Mouse (Mus musculus) T-helper 1 cell (primary cell): ENCODE results near the gene Ubald1.

Experiments used
- in situ Hi-C: fragments of 300-600 bp; cut with MboI, MseI; formaldehyde crosslinking; loops from one replicate; pipeline ENCODE4 v1.15.1; 2025; ENCODE audit warnings: high pct_unique_total_duplicates

Gene Ubald1

DNA sequence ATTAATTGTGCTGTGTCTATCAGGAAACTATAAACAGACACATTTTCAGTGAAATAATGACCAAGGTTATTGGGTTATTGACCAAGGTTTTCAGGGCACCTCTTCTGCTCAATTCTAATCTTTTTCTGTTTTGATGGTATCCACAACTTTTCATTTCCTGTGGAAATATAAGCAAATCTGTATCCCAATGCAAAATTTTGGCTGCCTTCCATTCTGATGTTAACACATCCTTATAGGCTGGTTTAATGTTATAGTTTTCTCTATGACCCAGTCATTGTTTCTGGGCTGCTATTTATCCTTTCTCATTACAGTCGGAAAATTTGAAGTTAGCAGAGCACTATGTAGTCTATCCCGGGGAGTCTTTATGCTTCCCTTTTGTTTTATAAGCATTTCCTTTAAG lies 19.6 kb upstream of the Ubald1 start:
- in situ Hi-C loops, result no loop called here

DNA sequence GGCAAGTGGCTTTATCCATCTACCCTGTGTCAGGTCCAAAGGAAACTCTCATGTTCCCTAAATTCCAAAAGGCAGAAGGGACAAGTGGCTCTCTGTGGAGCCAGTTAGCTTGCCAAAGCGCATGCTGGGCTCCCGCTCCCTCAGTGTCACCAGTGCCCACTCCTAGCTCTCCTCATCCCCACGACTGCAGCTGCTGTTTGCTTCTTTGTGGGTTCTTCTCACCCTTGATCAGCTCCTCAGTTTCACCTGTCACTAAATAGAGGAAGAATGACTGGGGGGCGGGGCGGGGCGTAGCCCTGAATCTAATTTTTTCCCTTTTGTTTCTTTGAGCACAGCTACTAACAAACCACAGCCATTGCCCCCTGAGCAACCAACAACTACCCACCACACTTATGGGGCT lies 18.8 kb upstream of the Ubald1 start:
- in situ Hi-C loops, result no loop called here

DNA sequence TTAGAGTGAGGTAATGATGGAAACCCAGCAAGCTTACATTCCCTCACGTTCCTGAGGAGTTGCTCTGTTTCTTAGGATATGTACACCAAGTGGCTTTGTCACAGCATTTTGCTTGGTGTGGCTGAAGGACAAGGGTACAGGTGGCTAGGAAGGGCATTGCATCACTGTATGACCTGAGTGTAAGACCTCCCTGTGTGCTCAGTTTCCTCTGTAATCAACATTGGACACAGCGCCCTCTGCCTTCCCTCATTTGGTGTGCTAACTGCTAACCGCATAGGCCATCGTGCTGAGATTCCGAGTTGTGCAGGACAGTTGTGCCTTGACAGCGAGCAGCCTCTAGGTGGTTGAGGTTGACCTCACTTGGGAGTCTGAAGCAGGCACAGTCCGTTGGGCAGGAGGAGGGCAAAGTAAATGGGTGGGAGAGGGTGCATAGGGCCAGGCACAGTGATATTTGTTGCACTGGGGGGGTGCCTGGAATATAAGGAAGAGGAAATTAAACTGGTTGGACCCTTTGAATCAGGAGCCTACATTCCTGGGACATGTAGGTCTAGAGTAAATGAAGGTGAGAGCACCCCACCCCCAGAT lies 17.1 kb upstream of the Ubald1 start:
- in situ Hi-C loops, result no loop called here

DNA sequence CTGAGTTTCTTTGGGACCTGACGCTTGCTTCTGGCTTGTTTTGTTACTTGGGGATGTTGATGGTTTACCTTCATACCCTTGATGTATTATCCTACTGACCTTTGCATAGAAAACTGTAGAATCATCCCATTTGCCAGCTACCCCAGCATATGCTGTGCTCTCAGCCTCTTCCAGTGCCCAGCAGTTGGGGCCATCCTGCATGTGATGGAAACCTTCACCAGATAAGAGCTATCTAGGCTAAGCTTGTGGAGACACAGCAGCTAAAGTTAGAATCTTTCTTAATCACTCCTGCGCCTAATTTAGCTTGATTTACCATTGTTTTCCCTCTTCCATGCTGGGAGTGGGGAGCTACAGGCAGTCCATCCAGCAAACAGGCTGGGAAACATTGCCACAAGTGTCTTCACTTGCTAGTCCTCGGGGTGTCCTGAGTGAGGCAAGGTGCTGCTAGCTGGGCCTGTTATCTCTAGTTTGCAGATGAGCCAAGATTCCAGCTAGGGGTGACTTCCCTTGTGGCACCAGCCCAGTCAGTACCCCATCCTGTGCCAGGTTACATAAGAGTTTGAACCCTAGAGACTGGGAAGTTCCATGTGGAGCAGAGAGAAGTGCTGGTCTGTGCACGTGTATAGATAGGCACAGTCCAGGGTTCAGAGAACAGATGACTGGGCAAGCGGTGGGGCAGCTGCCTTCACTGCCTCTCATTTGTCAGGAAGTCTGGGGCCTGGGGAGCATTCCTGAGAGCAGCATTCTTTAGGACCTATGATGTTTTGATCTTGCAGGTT lies 16.3 kb upstream of the Ubald1 start:
- in situ Hi-C loops, result no loop called here

DNA sequence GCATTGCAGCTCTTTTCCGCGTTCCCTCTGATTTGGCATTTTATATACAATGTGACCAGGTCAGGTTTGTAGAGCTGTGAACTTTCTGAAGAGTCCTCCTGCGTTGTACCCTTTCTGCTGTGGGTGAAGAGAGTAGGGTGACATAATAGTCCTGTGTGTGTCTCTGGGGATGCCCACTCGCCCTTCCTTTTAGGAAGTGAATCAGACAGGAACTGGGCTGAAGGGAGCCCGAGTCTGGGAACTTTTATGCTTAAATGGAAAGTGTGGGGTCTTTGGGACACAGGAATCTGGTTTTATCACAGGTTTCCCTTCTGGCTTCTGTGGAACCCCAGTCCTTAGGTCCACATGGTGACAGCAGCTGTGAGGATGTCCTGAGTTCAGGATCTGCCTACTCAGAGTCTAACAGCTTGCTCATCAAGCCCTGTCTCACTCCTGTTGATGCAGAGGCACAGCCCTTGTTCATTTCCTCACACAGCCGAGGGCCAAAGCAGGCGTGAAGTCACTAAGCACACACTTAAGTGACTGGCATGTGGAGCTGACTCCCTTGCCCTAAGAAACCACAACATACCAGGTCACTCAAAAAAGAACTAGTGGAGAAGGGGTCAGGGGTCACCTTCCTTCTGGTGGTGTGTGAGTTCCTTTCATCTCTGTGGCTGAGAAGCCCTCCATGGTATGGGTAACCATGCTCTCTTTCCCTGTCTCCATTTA lies 14.2 kb upstream of the Ubald1 start:
- in situ Hi-C loops, result no loop called here

DNA sequence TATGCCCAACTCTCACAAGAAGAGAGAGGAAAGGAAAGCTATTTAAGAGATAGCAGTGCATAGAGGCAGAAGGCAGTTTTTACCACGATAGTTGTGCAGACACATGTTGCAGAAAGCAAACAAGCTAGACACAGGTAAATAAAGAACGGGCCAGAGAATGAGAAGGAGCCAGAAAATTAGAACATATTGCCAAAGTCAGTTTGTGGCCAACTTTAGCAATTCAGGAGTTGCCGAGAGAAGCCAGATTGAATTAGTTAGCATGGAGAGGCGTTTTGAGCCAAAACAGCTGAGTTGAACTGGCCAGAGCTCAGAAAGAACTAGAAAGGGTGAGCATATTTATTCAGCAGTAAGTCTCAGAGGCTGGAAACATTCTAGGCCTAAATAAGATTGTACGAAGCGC lies 12.1 kb upstream of the Ubald1 start:
- in situ Hi-C loops, result no loop called here

DNA sequence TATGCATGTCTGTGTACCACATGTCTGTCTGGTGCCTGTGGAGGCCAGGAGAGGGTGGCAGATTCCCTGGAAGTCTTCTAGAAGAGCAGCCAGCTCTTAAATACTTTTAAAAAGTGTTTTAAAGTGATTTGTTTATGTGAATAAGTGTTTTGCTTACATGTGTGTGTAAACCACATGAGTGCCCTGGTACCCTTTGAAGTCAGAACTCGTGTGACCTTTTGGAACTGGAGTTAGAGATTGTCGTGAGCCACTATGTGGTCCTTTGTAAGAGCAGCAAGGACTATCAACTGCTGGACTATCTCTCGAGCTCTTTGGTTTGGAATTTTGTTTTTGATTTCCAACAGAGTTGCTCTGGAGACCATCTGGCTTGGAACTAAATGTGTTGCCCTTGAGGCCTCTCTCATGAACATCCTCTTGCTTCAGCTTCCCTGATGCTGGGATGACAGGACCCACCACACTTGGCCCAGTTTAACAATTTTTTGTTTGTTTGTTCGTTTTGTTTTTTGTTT lies 10.1 kb upstream of the Ubald1 start:
- in situ Hi-C loops, result no loop called here

DNA sequence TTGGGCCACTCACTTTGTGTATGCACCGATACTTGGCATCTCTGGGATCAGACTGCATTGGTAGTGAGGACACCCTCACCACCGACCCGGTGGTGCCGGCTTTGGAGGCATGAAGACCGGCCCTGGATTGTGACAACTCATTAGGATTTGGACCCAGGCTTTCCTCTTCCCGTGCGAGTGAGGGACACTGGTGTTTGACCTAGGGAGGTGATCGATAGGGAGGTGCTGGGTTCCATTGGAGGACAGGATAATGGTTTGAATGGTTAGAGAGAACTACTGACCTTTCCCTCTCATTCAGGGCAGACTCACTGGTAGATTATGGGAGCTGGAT lies 6.5 kb upstream of the Ubald1 start:
- in situ Hi-C loops, result no loop called here

DNA sequence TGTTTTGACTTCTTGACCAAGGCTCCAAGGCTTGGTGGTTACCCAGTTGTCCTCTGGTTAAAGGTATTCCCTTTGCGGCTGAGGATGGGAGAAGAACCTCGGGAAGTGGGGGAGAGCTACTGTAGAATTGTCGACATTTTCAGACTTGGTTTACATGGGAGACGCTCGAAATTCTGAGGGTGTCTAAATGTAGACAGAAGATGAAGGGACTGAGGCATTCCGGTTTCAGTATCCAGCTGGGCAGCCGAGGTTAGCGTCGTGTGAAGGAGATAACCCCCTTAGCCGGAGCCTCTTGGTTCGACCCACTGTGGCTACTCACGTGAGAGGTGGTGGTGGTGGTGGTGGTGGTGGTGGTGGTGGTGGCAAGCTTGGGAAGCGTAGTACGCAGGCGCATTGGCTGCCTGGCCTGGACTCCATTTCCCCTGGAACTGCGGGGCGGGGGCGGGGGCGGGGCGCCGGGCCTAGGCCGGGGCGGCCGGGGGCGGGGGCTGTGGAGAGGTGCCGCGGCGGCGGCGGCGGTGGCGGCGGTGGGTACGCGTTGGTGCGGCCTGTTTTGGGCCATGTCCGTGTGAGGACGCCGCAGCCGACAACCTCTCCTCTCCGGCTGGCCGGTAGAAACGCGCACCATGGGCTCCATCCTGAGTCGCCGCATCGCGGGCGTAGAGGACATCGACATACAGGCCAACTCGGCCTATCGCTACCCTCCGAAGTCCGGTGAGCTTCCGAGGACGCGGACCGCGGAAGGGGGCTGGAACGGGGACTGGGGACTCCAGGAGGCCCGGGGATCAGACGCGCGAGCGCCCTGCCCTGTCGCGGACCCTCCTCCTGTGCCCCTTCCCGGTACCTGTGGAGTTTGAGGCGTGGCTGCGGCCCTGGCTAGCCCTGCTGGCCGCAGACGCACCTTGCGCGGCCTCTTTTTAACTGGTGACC lies 5.9 kb upstream of the Ubald1 start, which contains the start of gene Mgrn1:
TSS of gene Mgrn1 (plus strand) at position 490 of the 930 bp plus-strand sequence.
- in situ Hi-C loops, result no loop called here

DNA sequence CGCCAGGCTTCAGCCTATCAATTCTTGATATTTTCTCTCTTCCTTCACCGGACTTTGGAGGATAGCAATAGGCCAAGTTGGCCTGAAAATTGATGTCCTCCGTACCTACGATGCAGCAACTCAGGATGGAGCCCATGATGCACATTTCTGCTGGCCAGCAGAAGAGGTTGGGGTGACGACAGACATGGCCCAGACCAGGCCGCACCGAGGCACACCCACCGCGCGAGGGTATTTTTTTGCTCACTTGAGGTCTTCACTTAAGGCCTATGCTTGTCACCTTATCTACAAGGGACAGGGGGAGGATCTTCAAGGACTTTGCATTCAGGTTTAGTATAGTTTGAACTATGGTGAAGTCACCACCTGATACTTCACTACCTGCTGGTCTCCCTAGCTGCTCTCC lies 4.8 kb upstream of the Ubald1 start:
- in situ Hi-C loops, result loop anchor here (5.0 kb wide), 1 partner anchor 98 kb away; no protein-coding TSS in a partner anchor

DNA sequence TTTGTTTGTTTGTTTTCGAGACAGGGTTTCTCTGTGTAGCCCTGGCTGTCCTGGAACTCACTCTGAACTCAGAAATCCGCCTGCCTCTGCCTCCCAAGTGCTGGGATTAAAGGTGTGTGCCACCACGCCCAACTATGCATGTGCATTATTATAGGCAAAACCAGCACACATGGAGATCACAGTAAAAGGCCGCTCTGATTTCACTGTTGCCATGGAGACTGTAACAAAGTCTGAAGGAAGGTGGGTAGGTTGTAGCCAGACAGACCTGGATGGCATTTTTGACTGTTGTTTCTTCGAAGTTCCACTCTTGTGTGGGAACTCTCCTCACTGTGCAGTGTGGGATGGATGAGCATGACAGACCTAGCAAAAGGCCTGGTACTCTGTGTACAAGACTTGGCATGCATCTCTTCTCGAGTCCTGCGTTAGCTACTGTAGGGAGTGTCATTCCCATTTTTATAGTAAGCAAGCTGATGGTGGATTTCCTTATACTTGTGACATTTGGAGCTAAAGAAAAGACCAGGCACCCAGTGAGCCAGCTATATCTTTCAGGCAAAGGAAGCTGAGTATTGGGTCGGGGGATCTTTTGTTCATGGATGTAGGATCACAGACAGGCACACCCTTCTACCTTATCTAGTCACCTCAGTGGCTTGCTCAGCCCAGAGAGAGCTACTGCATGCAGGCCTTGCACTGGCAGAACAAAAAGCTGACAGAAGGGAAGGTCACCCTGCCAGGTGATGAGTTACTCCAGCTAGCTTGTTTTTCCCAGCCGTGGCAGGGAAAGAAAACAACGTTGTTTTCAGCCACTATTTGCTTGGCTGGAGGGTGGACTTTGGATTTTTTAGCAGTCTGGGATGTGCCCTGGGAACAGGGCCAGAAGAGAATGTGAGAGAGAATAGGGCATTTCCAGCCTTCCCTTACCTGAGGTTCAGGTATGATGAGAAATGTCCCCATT lies 1.6 kb upstream of the Ubald1 start:
- in situ Hi-C loops, result loop anchor here (5.0 kb wide), 1 partner anchor 94 kb away; no protein-coding TSS in a partner anchor

DNA sequence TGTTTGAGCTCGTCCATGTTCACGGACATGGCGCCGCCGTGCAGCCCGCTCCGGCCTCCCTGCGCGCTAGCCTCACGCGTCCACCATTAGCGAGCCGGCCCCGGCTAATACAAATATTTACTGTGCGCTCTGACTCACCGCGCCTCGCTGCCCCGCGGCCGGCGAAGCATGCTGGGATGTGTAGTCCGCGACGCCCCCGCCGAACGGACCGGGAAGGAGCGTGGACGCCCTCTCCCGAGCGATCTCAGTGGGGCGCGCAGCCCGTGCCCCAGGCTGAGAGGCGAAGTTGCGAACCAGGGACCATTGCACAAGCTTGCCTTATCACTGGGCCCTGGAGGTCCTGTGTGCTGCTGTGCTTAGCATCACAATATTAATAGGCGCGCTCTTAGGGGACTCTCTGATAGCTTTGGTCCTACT lies 399 bp downstream of the Ubald1 start:
- in situ Hi-C loops, result loop anchor here (5.0 kb wide), 1 partner anchor 92 kb away; no protein-coding TSS in a partner anchor

DNA sequence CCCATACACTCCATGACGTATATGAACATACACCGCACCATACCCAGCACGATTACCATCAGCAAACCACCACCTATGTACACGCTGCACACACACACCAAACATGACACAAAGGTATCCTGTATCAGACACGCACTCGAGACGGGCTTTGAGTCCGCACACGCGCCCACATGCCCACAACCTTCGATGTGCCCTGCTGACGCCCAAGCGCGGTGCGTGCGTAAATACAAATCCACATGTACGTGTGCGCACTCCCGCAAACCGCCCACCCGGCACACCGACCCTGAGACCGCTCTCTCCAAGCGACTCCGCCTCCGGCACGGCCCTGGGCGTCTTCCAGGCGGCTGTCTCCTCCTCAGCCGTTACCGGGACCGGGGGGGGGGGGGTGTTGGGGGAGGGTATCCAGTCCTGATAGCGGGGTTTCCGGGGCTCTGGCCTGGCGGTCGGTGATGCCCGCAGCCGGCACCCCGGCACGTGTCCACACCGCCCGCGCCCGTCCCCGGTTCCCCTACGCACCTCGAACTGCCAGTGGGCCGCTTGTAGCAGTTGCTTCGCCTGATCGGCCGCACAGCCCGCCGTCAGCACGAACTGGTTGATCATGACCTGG lies 911 bp downstream of the Ubald1 start:
- in situ Hi-C loops, result no loop called here

DNA sequence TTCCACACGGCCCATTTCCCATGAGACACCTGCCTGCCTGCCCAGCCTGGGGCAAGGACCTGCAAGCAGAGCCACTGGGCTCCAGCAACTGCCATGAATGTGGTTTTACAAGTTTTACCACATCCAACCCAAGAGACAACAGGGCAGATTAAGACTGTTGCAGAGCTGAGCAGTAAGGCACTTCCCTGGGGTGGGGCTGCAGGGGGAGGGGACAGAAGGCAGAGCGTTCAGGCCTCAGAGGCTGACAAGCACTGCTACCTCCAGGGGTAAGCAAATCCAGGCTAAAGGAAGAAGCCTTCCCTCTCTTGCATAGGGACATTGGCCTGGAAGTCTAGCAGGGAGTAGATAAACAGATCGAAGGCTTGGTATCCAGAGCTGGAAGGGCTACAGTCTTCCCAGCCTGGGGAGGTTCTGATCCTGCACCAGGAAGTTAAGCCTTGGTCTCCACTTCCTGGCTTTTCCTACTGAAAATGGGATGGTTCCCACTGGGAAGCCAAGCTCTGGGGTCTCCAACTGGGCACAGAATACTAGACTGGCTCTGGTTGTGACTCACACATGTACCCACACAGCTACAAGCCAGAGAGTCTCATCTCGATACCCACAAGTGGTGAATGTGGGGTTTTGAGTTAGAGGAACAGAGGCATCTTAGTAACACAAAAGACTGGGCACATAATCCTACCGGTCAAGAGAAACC lies 1.8 kb downstream of the Ubald1 start:
- in situ Hi-C loops, result no loop called here

DNA sequence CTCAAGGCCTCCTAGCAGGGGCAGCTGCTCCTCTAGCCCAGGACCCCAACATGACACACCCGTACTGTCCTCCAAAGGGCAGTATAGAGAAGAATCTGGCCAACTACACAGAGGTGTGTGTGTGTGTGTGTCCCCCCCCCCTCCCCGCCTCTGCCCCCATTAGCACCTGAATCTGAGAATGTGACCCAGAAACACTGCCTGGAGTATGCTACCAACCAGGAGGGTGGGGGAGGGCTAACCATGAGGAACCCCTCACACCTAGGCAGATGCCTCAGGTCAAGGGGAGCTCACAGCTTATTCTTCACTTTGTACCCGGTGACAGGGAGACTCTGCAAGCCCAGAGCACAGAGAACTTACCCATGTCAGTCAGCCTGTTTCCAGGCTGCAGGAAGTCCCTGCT lies 2.4 kb downstream of the Ubald1 start:
- in situ Hi-C loops, result no loop called here

DNA sequence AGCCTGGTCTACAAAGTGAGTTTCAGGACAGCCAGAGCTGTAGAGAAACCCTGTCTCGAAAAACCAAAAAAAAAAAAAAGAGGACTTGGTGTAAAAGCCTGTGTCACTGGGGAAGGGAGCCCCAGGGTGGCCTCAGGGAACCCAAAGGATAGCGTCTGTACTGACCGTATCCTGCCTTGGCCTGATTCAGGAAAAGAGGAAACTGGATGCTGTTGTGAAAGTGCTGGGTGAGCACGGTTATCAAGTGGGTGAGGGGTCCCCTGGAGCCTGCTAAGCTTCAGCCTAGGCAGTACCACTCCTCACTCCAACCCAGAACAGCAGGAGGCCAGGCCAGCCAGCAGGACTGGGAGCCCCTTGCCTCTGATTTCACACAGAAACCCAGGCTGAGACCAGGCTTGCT lies 2.9 kb downstream of the Ubald1 start:
- in situ Hi-C loops, result no loop called here

DNA sequence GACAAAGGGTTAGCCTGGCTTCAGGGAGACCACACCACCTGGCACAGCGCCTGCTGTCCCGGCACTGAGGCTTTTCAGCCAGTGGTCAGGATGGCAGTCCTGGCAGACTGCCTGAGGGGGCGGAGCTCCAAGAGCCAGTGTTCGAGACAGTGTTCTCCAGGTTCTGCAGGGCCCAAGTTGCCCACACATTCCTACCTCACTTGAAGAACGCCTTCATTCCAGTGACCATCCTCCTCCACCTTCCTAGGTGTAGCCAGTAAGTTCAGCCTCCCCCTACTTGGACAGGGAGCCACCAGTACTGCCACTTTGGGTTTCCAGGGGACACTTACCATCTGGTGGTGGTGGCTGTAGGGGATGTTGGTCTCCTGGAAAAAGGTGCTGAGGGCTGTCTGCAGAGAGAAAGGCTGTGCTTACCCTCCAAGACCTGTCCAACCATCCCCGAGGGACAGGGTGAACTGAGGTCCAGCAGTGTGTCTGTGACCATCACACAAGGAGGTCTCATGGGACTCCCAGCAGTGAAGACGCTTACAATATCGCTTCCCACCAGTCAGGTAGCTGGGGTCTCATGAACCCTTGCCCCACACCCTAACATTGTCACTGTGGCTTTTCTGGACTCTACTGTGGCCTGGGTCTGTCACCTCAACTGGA lies 4.0 kb downstream of the Ubald1 start:
- in situ Hi-C loops, result no loop called here

DNA sequence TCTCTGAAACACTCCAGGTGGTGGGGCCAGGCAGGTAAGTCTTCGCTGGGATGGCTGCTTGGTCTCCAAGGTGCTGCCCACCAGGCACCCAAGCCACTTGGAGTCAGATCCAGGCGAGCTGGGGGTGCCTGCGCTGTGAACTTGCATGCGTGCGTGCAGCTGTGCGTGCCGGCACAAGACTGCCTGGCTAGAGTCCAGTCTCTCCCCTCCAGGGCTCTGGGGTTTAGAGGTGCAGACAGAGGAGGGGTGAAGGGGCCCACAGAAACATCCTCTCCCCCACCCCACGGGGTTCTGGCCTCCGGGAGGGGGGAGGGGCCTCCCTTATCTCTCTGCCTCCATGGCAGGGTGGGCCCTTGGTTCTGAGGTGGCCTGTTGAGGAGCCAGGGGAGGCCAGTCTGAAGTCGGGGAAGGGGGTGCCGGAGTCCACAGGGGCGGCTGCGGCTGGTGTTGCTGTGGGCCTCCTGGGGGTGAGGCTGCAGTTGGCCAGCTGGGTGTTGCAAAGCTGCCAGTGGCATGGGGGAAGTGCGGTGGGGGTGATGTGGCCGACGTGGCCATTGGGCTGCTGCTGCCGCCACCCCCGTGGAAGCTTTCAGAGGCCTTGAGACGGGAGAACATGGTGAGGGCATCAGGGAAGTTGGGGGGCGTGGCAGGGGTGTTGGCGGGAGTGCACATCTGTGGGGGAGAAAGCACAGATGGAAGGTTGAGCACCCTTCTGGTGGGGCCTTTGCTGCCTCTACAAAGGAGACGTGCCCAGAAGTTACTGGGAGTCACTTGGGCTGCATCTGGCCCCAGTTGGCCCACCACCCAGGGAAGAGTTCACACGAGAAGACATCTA lies 4.7 kb downstream of the Ubald1 start:
- in situ Hi-C loops, result no loop called here
